Mouse (Mus musculus): ENCODE data around the gene Loxl1.
"Not testable (repeated sequence)": the region's sequence is repeated elsewhere in the genome, so short reads cannot be mapped to it uniquely, and the experiment has no call there.

Gene Loxl1

GRCm38 (mm10) chr9:58278821-58279723, 33.9 kb downstream of the Loxl1 start:
- no peak for DNase-seq (ENCODE audit: low spot score in 2 of 2)

- no peak for DNase-seq (ENCODE audit: low spot score in 2 of 2)
These were observed 34.7 kb downstream of the Loxl1 start for GRCm38 (mm10) chr9:58278313-58278712.

GRCm38 (mm10) chr9:58276346-58276745, 36.6 kb downstream of the Loxl1 start:
- no peak for DNase-seq (ENCODE audit: low spot score in 2 of 2)

GRCm38 (mm10) chr9:58275797-58276196, 37.2 kb downstream of the Loxl1 start:
- DNase-seq (ENCODE audit: low spot score in 2 of 2) = no peak

GRCm38 (mm10) chr9:58275115-58275774, 37.7 kb downstream of the Loxl1 start:
- peak in 1 of 2 experiments; percentile 52 for DNase-seq (ENCODE audit: low spot score in 2 of 2)

GRCm38 (mm10) chr9:58274626-58275025, 38.4 kb downstream of the Loxl1 start:
- DNase-seq (ENCODE audit: low spot score in 2 of 2) = no peak

- DNase-seq (ENCODE audit: low spot score in 2 of 2) = no peak
These were observed 38.8 kb downstream of the Loxl1 start for GRCm38 (mm10) chr9:58274101-58274604.

GRCm38 (mm10) chr9:58272855-58273254, 40.1 kb downstream of the Loxl1 start:
- DNase-seq (ENCODE audit: low spot score in 2 of 2) = peak in 1 of 2 experiments; percentile 33

- no peak for DNase-seq (ENCODE audit: low spot score in 2 of 2)
These were observed 40.9 kb downstream of the Loxl1 start for GRCm38 (mm10) chr9:58272068-58272541.

- DNase-seq (ENCODE audit: low spot score in 2 of 2) = not testable (repeated sequence)
These were observed 41.4 kb downstream of the Loxl1 start for GRCm38 (mm10) chr9:58271551-58271950.

GRCm38 (mm10) chr9:58271109-58271508, 41.9 kb downstream of the Loxl1 start:
- DNase-seq (ENCODE audit: low spot score in 2 of 2) = peak in 1 of 2 experiments; percentile 63

GRCm38 (mm10) chr9:58270081-58270480, 42.9 kb downstream of the Loxl1 start:
- no peak for DNase-seq (ENCODE audit: low spot score in 2 of 2)

GRCm38 (mm10) chr9:58268384-58269313, 44.3 kb downstream of the Loxl1 start:
- DNase-seq (ENCODE audit: low spot score in 2 of 2) = peak; percentile 67 to 85

- no peak for DNase-seq (ENCODE audit: low spot score in 2 of 2)
These were observed 45.9 kb downstream of the Loxl1 start for GRCm38 (mm10) chr9:58267046-58267445.

GRCm38 (mm10) chr9:58266571-58267011, 46.4 kb downstream of the Loxl1 start:
- DNase-seq (ENCODE audit: low spot score in 2 of 2) = peak; percentile 22 to 33

GRCm38 (mm10) chr9:58265368-58265767, 47.6 kb downstream of the Loxl1 start:
- no peak for DNase-seq (ENCODE audit: low spot score in 2 of 2)

- no peak for DNase-seq (ENCODE audit: low spot score in 2 of 2)
These were observed 50.5 kb downstream of the Loxl1 start for GRCm38 (mm10) chr9:58262507-58262906.

GRCm38 (mm10) chr9:58255704-58256685, 57.0 kb downstream of the Loxl1 start:
- DNase-seq (ENCODE audit: low spot score in 2 of 2) = no peak

- no peak for DNase-seq (ENCODE audit: low spot score in 2 of 2)
These were observed 57.9 kb downstream of the Loxl1 start for GRCm38 (mm10) chr9:58255105-58255504.

- DNase-seq (ENCODE audit: low spot score in 2 of 2) = not testable (repeated sequence)
These were observed 59.2 kb downstream of the Loxl1 start for GRCm38 (mm10) chr9:58253805-58254122.

Measured in spleen, postnatal 10 days (tissue).